Mouse (Mus musculus): ENCODE measurements at regions not wholly inside any gene's neighbourhood (a gene's known extent, or its start where the extent isn't known, plus 50 kb on each side); places are given as distances from the start of the nearest gene placed in this dataset.

DNA sequence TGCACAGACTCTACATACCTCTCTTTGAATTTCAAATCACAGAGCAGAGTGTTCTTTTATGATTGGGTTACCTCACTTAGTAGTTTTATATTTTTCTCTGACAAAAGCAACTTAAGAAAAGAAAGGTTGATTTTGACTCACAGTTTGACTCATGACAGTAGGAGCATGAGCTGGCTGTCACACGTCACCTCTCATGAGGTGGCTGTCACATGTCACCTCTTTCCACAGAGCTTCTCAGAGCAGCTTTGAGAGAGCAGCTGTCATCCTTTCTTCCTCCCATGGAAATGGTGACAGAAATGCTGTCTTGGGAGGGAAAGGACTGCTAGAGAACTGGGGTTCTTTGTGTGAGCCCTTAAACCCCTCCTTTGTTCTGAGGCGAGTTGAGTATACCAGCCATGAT is 133.4 kb downstream of the Gm5447 start:
- Histone ChIP-seq H3K4me3 (replicated peaks) (no peak overlapping the region), H3K27me3 (replicated peaks) (no peaks in the 10 kb centered on the region), H3K27ac (no peak overlapping the region), H3K4me1 (replicated peaks) (no peaks in the 10 kb centered on the region), H3K9ac (no peak overlapping the region), H3K4me2 (replicated peaks) (no peak overlapping the region), H3K36me3 (no peaks in the 10 kb centered on the region), H3K9me3 (no peaks in the 10 kb centered on the region)
- ATAC-seq, result no peak
- WGBS, result 82% methylated on average over 2 of the region's 2 CpGs

DNA sequence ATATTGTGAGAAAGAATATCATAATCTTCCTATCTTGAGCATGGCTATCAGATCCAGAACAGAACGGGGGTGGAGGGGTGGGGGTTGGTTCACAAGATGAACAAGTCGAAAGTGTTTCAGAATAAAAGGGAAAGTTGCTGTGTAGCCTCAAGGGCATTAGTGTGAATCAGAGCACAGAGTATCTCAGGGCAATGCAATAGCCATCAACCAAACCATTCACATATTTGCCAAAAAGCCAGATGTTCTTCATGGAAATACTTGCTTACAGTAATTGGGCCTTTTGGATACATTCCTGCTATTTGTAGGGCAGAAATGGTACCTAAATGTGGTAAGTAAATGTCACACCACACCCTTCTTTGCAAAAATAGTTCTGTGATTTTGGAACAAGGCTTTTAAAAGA is 135.2 kb downstream of the Gm5447 start:
- no peaks in the 10 kb centered on the region for H3K4me1 ChIP-seq (replicated peaks)
- no peaks in the 10 kb centered on the region for H3K27me3 ChIP-seq (replicated peaks)
- no peak overlapping the region for H3K4me2 ChIP-seq (replicated peaks)
- 74% methylated on average over 2 of the region's 2 CpGs for WGBS
- no peak overlapping the region for H3K9ac ChIP-seq
- ATAC-seq, result no peak
- H3K4me3 ChIP-seq (replicated peaks), result no peak overlapping the region
- no peaks in the 10 kb centered on the region for H3K9me3 ChIP-seq
- H3K36me3 ChIP-seq, result no peaks in the 10 kb centered on the region
- no peak overlapping the region for H3K27ac ChIP-seq

DNA sequence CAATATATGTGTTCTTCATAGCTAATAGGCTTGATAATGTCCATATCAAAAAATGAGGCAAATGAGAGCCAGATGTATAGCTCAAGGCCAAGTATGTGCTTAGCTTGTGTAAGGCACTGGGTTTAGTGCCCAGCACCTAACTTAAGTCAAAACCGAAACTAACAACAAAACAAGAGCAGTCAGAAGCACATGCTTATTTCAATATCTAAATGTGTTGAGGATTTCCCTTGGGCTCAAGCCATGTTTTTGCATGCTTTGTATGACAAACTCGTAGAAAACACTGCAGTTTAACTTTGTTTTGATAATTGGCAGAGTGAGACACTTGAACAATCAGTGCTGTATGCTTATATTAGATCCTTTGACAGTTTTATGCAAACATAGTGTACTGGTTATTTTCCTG is 148.7 kb downstream of the Gm5447 start:
- H3K4me3 ChIP-seq (replicated peaks), result no peak overlapping the region
- H3K27me3 ChIP-seq (replicated peaks), result no peaks in the 10 kb centered on the region
- H3K4me2 ChIP-seq (replicated peaks), result no peak overlapping the region
- no peak for ATAC-seq
- no peak overlapping the region for H3K9ac ChIP-seq
- no peaks in the 10 kb centered on the region for H3K4me1 ChIP-seq (replicated peaks)
- H3K36me3 ChIP-seq, result no peaks in the 10 kb centered on the region
- H3K27ac ChIP-seq, result no peak overlapping the region
- no peaks in the 10 kb centered on the region for H3K9me3 ChIP-seq
- WGBS, result 68% methylated on average over 2 of the region's 2 CpGs

DNA sequence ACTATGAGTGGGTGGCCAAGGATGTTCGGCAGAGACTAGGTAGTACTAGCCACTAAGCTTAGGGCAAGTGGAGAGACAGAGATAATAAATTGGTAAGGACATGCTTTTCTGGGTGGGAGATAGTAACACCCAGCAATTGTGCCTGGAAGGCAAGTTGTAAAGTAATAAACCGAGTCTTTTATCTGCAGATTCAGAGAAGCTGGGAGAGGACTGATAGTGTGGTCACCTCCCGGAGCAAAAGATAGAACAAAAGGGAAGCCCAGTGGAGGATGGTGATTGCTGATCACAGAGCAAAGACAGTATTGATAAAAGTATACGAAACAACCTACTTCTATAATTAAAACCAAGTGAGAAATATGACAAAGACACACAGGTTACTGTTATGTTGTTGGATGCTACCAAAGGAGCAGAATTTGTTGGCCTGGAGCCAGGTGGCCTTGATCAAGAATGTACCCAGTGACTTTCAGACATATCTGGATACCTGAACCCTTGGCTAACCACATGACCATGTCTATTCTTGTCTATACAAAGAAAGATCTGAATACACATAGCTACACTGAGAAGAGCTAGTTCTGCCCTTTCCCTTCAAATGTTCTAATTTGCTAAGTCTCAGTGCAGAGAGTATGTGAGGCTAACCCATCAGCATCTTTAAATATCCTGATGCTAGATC is 150.7 kb downstream of the Gm5447 start:
- WGBS, result 36% methylated on average over 4 of the region's 4 CpGs
- no peaks in the 10 kb centered on the region for H3K27me3 ChIP-seq (replicated peaks)
- no peak overlapping the region for H3K4me2 ChIP-seq (replicated peaks)
- no peaks in the 10 kb centered on the region for H3K4me1 ChIP-seq (replicated peaks)
- peak; percentile 74 for ATAC-seq
- H3K9me3 ChIP-seq, result no peaks in the 10 kb centered on the region
- no peak overlapping the region for H3K4me3 ChIP-seq (replicated peaks)
- no peaks in the 10 kb centered on the region for H3K36me3 ChIP-seq
- H3K27ac ChIP-seq, result no peak overlapping the region
- H3K9ac ChIP-seq, result no peak overlapping the region

DNA sequence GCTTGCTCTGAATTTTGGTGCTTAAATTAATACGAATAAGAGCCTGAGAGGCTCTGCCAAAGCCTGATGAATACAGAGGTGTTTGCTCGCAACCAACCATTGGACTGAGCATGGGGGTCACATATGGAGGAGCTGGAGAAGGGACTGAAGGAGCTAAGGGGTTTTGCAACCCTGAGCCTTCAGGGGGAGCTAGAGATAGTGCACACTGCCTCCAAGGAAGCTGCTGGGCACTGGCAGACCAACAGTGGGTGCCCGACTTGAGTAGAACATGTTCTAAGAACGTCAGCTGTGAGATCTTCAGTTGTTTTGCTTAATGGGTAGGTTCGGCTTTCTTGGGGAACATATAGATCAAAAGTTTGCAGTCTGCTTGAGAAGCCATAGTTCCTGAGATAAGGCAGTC is 158.5 kb downstream of the Gm5447 start:
- 88% methylated on average over 5 of the region's 5 CpGs for WGBS
- no peak overlapping the region for H3K27ac ChIP-seq
- H3K4me3 ChIP-seq (replicated peaks), result no peak overlapping the region
- H3K9me3 ChIP-seq, result no peaks in the 10 kb centered on the region
- no peaks in the 10 kb centered on the region for H3K27me3 ChIP-seq (replicated peaks)
- no peak overlapping the region for H3K4me2 ChIP-seq (replicated peaks)
- H3K36me3 ChIP-seq, result no peaks in the 10 kb centered on the region
- H3K4me1 ChIP-seq (replicated peaks), result no peaks in the 10 kb centered on the region
- no peak overlapping the region for H3K9ac ChIP-seq
- ATAC-seq, result no peak

DNA sequence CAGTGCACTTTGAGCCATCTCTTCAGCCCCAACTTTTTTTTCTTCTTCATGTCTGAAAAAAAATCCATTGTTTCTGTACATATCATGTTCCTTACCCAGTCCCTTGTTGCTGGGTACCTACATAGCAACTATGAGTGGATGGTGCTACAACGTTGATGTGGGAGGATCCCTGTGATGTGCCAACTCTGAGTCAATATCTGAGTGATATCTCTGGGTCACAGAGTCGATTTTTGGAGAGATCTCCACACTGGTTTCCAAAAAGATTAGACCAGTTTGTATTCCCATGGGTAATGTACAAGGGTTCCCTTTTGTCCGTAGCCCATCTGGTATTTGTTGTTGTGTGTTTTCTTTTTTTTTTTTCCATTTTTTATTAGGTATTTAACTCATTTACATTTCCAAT is 165.7 kb downstream of the Gm5447 start:
- Histone ChIP-seq H3K27ac (no peak overlapping the region), H3K9me3 (no peaks in the 10 kb centered on the region), H3K9ac (no peak overlapping the region), H3K27me3 (replicated peaks) (no peaks in the 10 kb centered on the region), H3K4me2 (replicated peaks) (no peak overlapping the region), H3K4me1 (replicated peaks) (no peaks in the 10 kb centered on the region), H3K36me3 (no peaks in the 10 kb centered on the region), H3K4me3 (replicated peaks) (no peak overlapping the region)
- WGBS, result 82% methylated on average over 3 of the region's 3 CpGs
- ATAC-seq, result no peak

DNA sequence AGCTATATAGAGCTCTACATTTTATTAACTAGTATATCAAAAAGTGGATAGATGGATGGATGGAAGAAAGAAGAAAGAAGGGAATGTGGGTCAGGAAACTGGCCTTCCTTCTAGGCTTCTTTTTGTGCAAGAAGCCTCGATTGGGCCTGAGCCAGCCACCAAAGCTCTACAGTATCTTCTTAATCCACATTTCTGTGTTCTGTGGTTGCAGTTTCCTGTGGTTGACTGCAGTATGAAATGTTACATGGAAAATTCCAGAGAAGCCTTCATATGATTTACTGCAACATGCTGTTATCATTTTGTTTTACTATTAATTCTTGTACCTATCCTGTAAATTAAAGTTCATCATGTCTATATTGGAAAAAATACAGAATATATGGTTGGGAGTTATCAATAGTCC is 173.3 kb downstream of the Gm5447 start:
- WGBS, result 61% methylated on average over 1 of the region's 1 CpGs
- Histone ChIP-seq H3K27ac (no peak overlapping the region), H3K36me3 (no peaks in the 10 kb centered on the region), H3K4me2 (replicated peaks) (no peak overlapping the region), H3K4me3 (replicated peaks) (no peak overlapping the region), H3K9ac (no peak overlapping the region), H3K27me3 (replicated peaks) (no peaks in the 10 kb centered on the region), H3K4me1 (replicated peaks) (no peaks in the 10 kb centered on the region), H3K9me3 (no peaks in the 10 kb centered on the region)
- no peak for ATAC-seq

DNA sequence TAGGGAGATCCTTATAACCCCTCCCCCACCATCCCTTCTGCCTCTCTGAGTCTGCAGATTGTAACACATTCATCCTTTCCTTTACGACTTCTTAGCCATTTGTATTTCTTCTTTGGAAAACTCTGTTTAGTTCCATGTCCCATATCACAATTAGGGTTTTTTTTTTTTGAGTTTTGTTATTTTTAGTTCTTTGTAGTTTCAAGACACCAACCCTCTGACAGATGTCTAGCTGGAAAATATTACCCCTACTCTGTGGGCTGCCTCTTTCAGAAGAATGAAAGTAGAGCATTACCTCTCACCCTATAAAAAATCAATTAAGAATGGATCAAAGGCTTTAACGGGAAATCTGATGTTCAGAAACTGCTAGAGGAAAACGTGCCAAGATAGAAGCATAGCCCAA is 180.1 kb downstream of the Gm5447 start:
- no peaks in the 10 kb centered on the region for H3K36me3 ChIP-seq
- H3K4me3 ChIP-seq (replicated peaks), result no peak overlapping the region
- H3K27ac ChIP-seq, result no peak overlapping the region
- 73% methylated on average over 3 of the region's 3 CpGs for WGBS
- no peak for ATAC-seq
- H3K27me3 ChIP-seq (replicated peaks), result no peaks in the 10 kb centered on the region
- H3K4me1 ChIP-seq (replicated peaks), result no peaks in the 10 kb centered on the region
- no peaks in the 10 kb centered on the region for H3K9me3 ChIP-seq
- no peak overlapping the region for H3K9ac ChIP-seq
- H3K4me2 ChIP-seq (replicated peaks), result no peak overlapping the region

DNA sequence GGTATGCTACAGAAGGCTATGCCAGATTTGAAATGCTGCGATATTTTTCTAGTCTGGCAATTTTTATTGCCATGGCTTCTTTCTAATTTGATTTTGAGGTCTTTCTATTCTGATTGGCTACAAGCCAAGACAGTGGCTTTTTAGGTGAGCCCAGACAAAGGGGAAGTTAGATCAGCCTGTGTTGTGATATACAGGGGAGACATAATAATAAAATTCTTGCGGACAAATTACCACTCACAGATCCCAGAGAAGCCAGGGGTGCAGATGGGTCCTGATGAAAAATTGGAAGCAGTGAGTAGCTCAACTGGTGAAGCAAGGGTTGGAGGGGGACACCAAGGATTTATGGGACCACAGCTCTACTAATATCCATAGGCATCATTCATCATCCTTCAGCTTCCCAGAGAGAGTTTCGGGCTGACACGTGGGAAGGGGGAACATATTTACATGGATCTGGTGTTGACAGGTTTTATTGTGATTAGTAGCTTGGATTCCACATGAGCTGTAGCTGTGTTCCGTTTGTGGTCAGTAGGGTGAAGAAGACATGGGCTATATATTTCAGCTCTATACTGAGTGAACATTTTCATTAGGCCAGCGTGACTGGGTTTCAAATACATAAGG is 190.0 kb downstream of the Gm5447 start:
- no peak overlapping the region for H3K9ac ChIP-seq
- H3K27me3 ChIP-seq (replicated peaks), result no peaks in the 10 kb centered on the region
- H3K4me2 ChIP-seq (replicated peaks), result no peak overlapping the region
- WGBS, result 71% methylated on average over 6 of the region's 6 CpGs
- H3K27ac ChIP-seq, result no peak overlapping the region
- H3K9me3 ChIP-seq, result no peaks in the 10 kb centered on the region
- 0 out of 2 replicates have a peak, but pooled peaks cover 3% of the 10 kb centered on the region for H3K4me1 ChIP-seq (replicated peaks)
- ATAC-seq, result no peak
- H3K36me3 ChIP-seq, result no peaks in the 10 kb centered on the region
- H3K4me3 ChIP-seq (replicated peaks), result no peak overlapping the region

DNA sequence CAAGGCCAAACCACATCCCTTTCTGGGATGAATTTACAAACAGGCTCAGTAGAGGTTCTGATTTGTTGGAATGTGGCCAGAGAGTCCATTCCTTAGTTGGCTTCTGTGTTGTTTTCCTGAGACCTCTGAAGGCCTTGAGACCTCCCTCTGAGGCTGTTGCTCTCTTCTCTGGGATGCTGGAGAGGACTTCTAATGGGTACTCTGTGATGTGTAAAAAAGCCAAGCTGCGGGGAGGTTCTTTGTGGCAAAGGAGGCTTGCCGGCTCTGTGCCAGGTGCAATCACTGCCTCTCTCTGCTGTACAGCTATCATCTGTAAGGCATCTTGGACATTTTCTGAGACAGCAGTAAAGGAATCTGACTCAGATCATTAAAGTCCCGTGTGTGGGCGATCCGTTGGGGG is 192.3 kb downstream of the Gm5447 start:
- Histone ChIP-seq H3K4me1 (replicated peaks) (0 out of 2 replicates have a peak, but pooled peaks cover 3% of the 10 kb centered on the region), H3K9ac (no peak overlapping the region), H3K9me3 (no peaks in the 10 kb centered on the region), H3K27me3 (replicated peaks) (no peaks in the 10 kb centered on the region), H3K36me3 (no peaks in the 10 kb centered on the region), H3K4me3 (replicated peaks) (no peak overlapping the region), H3K27ac (no peak overlapping the region), H3K4me2 (replicated peaks) (no peak overlapping the region)
- ATAC-seq, result no peak
- 54% methylated on average over 5 of the region's 5 CpGs for WGBS

DNA sequence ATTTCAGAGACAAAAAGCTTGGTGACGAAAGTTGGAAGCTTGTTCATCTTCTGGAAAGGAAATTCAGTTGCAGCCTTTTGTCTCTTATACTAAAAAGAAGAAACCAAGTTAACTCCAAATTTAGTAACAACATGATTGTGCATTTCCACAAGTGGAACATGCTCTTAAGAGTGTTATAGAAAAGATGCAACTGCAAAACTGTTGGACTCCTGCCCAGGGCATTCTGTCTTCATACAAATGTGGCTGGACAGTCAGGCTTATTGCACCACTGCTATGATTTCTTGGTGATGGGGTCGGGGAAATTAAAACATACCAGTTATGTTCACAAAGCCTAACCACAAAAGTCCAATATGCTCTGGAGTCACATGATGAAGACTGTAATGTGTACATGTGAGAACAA is 194.8 kb downstream of the Gm5447 start:
- H3K4me2 ChIP-seq (replicated peaks), result no peak overlapping the region

DNA sequence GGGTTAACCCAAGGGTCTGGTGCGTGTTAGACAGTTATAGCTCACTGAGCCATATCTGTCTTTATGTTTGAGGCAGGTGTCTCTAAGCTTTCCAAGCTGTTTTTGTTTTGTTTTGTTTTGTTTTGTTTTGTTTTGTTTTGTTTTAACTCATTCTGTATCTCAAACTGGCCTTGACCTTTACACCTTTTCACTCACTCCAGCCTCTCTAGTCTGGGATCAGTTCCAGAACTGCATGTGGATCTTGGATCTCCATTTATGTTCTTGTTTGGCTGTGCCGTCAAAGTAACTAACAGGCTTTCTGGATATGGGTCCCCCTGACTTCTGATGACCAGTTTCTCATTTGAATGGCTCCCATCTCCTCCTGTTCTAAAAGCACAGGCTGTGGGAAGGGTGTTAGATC is 197.7 kb downstream of the Gm5447 start:
- Histone ChIP-seq H3K9me3 (no peaks in the 10 kb centered on the region), H3K4me2 (replicated peaks) (no peak overlapping the region), H3K4me1 (replicated peaks) (no peaks in the 10 kb centered on the region), H3K9ac (no peak overlapping the region), H3K27me3 (replicated peaks) (no peaks in the 10 kb centered on the region), H3K27ac (no peak overlapping the region), H3K4me3 (replicated peaks) (no peak overlapping the region), H3K36me3 (no peaks in the 10 kb centered on the region)
- WGBS, result 81% methylated on average over 2 of the region's 2 CpGs
- ATAC-seq, result no peak

More for the DNA sequence above, 194.8 kb downstream of the Gm5447 start:
- 0 out of 2 replicates have a peak, but pooled peaks cover 3% of the 10 kb centered on the region for H3K4me1 ChIP-seq (replicated peaks)
- no peaks in the 10 kb centered on the region for H3K9me3 ChIP-seq
- no peaks in the 10 kb centered on the region for H3K36me3 ChIP-seq
- H3K4me3 ChIP-seq (replicated peaks), result no peak overlapping the region
- H3K27ac ChIP-seq, result no peak overlapping the region
- 82% methylated on average over 2 of the region's 2 CpGs for WGBS
- ATAC-seq, result no peak
- H3K9ac ChIP-seq, result no peak overlapping the region
- H3K27me3 ChIP-seq (replicated peaks), result no peaks in the 10 kb centered on the region

DNA sequence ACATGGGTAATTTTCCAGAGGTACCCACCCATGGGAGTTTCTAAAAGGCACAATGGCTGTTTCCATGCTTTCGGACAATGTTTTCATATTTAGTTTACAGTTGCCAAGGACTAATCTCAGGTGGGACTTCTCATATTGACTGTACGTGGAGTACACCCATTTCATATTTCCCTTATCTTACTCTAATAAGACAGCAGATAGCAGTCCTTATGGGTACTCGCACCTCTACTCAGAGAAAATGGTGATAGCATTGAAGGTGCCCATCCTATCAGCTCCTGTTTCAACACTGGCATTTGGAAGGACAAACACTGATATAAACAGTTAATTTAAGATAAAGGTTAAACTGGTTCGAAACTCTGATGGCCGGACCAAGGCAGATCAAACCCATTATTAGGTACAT is 198.6 kb downstream of the Gm5447 start:
- no peaks in the 10 kb centered on the region for H3K27me3 ChIP-seq (replicated peaks)
- WGBS, result 84% methylated on average over 5 of the region's 5 CpGs
- no peaks in the 10 kb centered on the region for H3K4me1 ChIP-seq (replicated peaks)
- H3K27ac ChIP-seq, result no peak overlapping the region
- H3K4me3 ChIP-seq (replicated peaks), result no peak overlapping the region
- no peak for ATAC-seq
- H3K9ac ChIP-seq, result no peak overlapping the region
- no peaks in the 10 kb centered on the region for H3K9me3 ChIP-seq
- H3K4me2 ChIP-seq (replicated peaks), result no peak overlapping the region
- H3K36me3 ChIP-seq, result no peaks in the 10 kb centered on the region

Data from intestine, embryonic 15.5 days (tissue).